Mouse (Mus musculus) cerebellum, adult 9-10 months (tissue): ENCODE data around the gene Lag3.

Experiments used
- DNase-seq: peaks from one replicate; pipeline ENCODE4 v3.0.0; 2022

Lag3 gene

GRCm38 (mm10) chr6:124919695-124920317 is 8.3 kb upstream of the Lag3 start, which contains the start of gene Ptms:
Gene Ptms, minus strand, starts transcription at chr6:124920103.
- peak; percentile 99 for DNase-seq

- no peak for DNase-seq
Measured at GRCm38 (mm10) chr6:124918890-124919627, 7.6 kb upstream of the Lag3 start.

- DNase-seq, result no peak
Measured at GRCm38 (mm10) chr6:124918331-124918690, 6.8 kb upstream of the Lag3 start.

- DNase-seq, result peak; percentile 96
Measured at GRCm38 (mm10) chr6:124917518-124918330, 6.2 kb upstream of the Lag3 start.

GRCm38 (mm10) chr6:124916695-124917517 is 5.4 kb upstream of the Lag3 start:
- peak; percentile 93 for DNase-seq

GRCm38 (mm10) chr6:124915942-124916694 is 4.6 kb upstream of the Lag3 start:
- peak; percentile 74 for DNase-seq

- peak; percentile 73 for DNase-seq
Measured at GRCm38 (mm10) chr6:124915160-124915941, 3.8 kb upstream of the Lag3 start.

GRCm38 (mm10) chr6:124914511-124914910 is 3.0 kb upstream of the Lag3 start:
- peak; percentile 49 for DNase-seq

GRCm38 (mm10) chr6:124913721-124914285 is 2.3 kb upstream of the Lag3 start:
- no peak for DNase-seq

GRCm38 (mm10) chr6:124913214-124913613 is 1.7 kb upstream of the Lag3 start:
- peak; percentile 41 for DNase-seq

- no peak for DNase-seq
Measured at GRCm38 (mm10) chr6:124910032-124910431, 1.5 kb downstream of the Lag3 start.

GRCm38 (mm10) chr6:124907767-124908166 is 3.7 kb downstream of the Lag3 start:
- no peak for DNase-seq

- peak; percentile 70 for DNase-seq
Measured at GRCm38 (mm10) chr6:124904991-124905860, 6.3 kb downstream of the Lag3 start.

- peak; percentile 91 for DNase-seq
Measured at GRCm38 (mm10) chr6:124904161-124904981, 7.1 kb downstream of the Lag3 start.

GRCm38 (mm10) chr6:124903580-124904151 is 7.8 kb downstream of the Lag3 start:
- peak; percentile 99 for DNase-seq

GRCm38 (mm10) chr6:124901851-124902250 is 9.7 kb downstream of the Lag3 start:
- DNase-seq, result no peak

- peak; percentile 49 for DNase-seq
Measured at GRCm38 (mm10) chr6:124900801-124901480, 10.6 kb downstream of the Lag3 start.
